Mouse (Mus musculus) left cerebral cortex, postnatal 4 days (tissue): ENCODE measurements at regions not wholly inside any gene's neighbourhood (a gene's known extent, or its start where the extent isn't known, plus 50 kb on each side); places are given as distances from the start of the nearest gene placed in this dataset.

Experiments used
- DNase-seq: peaks from one replicate; pipeline ENCODE4 v3.0.0-alpha.2; 2022
- intact Hi-C: fragments of 180-260 bp; cut with DNase I; formaldehyde crosslinking; loops from one replicate; pipeline ENCODE4 v1.15.1; 2025

DNA sequence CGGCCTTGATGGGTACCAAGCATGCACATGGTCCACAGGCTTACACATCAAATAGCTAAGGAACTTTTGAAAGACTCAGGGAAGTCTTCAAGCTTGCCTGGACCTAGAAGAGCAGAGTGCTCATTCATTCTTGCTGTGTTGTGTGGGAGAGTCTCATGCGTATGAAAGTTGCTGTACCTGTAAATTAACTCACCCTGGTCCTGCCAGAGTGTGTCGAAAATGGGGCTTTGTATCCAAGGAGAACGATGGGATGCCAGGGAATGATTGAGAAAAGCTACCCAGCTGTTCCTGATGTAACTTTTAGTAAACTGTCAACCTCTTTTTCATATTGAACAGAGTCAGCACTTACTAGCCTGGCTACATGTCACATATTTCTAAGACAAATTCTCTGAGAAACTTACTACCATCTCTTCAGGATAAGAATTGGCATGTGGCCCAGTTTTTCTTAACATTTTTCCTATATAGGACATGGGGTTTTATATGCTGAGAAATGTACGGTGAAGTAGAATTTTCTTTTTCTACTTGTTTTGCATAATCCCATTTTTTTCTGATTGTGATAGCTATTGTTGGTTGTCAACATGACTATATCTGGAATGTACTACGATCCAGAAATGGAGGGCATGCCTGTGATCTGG is 95.0 kb upstream of the Rreb1 start:
- intact Hi-C loops, result no loop called here
- DNase-seq, result no peak

DNA sequence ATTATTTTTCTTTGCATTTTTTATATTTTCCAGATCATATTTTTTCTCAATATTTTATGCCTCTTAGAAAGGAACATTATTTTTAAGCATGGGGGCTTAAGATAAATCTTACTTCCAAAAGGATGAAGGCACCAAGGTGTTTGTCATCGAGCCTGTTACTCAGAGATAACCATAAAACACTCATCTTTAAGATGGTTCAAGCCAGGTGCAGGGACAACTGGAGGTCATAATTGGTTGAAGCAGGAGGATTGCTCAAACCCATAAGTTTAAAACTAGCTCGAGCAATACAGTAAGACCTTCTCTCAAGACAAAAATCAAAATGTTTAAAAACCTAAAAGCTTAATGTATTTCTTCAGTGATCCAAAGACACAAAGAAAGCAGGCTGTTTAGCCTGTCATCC is 92.6 kb upstream of the Rreb1 start:
- DNase-seq, result no peak
- intact Hi-C loops, result no loop called here

GRCm38 (mm10) chr13:37686109-37686508 is 92.1 kb upstream of the Rreb1 start:
- DNase-seq, result no peak
- intact Hi-C loops, result no loop called here

GRCm38 (mm10) chr13:37689127-37689777 is 88.9 kb upstream of the Rreb1 start:
- intact Hi-C loops, result no loop called here

DNA sequence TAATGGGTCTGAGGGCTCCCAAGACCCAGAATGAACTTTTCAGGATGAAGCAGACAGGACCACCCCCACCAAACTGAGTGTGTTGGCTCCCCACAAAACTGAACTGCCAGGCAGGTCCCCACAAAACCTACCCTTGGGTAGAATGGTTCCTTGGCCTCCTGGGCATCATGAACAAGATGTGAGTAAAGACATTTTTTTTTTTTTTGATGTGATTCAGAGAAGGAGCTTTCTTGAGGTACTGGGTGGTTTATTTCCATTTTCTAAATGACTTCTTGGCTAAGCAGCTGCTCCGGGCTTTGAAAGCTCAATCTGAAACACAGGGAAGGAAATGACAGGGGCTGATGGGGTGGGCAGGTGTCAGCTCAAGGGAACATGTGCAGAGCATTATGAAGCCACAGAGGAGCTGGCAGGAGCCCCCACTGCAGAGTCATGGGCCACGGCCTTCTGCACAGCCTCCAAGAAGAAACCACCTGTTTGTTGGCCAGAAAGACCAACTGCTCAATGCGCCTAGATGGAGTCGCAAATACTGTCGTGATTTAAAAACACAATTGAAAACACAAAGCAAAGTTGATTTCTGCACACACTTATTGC is 86.2 kb upstream of the Rreb1 start:
- intact Hi-C loops, result no loop called here
- DNase-seq, result peak; percentile 3

More at GRCm38 (mm10) chr13:37689127-37689777, 88.9 kb upstream of the Rreb1 start:
- no peak for DNase-seq

DNA sequence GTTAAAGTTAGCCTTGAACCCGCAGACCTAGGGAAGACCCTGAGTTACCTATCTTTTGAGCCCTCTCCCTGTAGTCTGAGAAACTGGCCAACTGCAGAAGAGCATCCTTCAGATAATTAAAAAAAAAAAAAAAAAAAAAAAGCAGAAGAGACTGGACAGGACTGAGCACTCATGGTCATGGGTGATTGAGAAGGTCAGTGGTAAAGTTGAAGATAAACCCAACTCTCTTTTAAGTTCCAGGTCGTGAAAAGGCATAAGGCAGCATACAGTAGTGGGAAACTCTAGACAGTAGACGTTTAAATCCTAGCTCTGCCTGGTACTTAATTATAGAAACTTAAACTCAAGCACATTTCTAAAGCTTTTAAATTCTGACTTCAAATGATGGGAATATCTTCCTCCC is 84.6 kb upstream of the Rreb1 start:
- DNase-seq, result no peak
- intact Hi-C loops, result no loop called here

GRCm38 (mm10) chr13:37704475-37704874 is 73.7 kb upstream of the Rreb1 start:
- no peak for DNase-seq
- intact Hi-C loops, result no loop called here

- intact Hi-C loops, result no loop called here
- no peak for DNase-seq
Measured at GRCm38 (mm10) chr13:37705482-37705881, 72.7 kb upstream of the Rreb1 start.

- intact Hi-C loops, result no loop called here
- DNase-seq, result no peak
Measured at GRCm38 (mm10) chr13:37710913-37711312, 67.3 kb upstream of the Rreb1 start.

- intact Hi-C loops, result no loop called here
- DNase-seq, result no peak
Measured at GRCm38 (mm10) chr13:37712908-37713496, 65.2 kb upstream of the Rreb1 start.

GRCm38 (mm10) chr13:37715058-37715712 is 63.0 kb upstream of the Rreb1 start:
- DNase-seq, result no peak
- intact Hi-C loops, result no loop called here

DNA sequence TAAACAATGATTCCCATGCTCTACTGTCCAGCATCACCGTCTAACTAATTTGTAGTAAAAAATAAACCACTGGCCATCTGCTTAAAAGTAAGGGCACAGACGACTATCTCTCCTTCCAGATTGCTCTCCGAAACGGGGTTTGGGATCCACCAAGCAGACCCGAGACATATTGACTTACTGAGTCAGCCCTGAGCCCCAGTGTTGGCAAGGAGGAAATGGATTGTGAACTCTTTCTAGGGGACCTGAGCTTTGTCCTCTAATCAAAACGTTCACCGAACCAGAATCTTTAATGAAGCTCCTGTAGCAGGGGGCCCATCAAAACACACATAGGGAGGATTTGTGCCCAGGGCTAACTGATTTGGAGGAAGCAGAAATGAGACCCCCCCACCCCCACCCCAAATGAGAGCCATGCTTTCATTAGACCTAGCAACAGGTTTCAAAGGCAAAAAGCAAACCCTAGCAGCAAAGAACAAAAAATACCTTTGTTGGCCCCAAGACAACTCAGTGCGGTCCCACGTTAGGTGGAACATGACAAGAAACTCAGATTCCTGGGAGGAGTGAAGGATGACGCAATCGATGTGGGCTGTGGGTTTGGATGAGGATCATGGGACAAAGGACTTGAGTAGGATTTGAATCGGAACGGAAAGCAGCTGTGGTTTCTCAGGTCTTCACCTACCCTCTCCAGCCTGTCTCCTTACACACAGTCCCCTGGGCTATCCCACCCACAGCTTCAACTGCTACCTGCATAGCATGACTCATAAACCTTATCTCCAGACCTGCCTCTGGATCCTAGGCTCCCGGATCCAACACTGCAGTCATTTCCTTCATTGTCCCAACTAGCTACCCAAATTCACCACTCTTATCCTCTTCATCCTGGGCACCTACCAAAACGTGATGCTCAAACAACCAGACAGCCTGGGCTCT is 62.2 kb upstream of the Rreb1 start:
- intact Hi-C loops, result no loop called here
- DNase-seq, result no peak

DNA sequence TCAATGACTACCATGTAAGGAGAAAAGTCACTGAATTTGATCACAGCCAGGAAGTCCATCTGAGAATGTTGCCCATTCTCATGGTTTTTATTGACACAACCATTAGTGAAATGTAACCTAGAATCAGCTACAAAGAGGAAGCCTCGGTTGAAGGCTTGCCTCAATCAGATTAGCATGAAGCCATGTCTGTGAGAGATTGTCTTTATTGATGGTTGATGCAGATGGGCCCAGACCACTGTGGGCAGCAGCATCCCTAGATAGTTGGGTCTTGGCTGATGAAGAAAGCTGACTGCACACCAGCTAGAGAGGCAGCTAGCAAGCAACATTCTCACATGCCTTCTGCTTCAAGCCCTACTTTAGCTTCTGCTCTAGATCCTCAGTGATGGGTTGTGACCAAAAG is 60.4 kb upstream of the Rreb1 start:
- intact Hi-C loops, result no loop called here
- no peak for DNase-seq

- intact Hi-C loops, result no loop called here
- no peak for DNase-seq
Measured at GRCm38 (mm10) chr13:37718364-37718763, 59.8 kb upstream of the Rreb1 start.
